Mouse (Mus musculus): ENCODE measurements at regions not wholly inside any gene's neighbourhood (a gene's known extent, or its start where the extent isn't known, plus 50 kb on each side); places are given as distances from the start of the nearest gene placed in this dataset.

- no peak for TF ChIP-seq POLR2AphosphoS2 (IDR thresholded peaks at IDR 0.05; ENCODE audit: insufficient read length, low read depth)
- TF ChIP-seq MAX (IDR thresholded peaks at IDR 0.05; ENCODE audit: low read depth) = no peak
- no peak for TF ChIP-seq MYOD1 (IDR thresholded peaks at IDR 0.05; ENCODE audit: control insufficient read depth in 1 of 3, insufficient read length in 2 of 3, low read depth in 2 of 3)
- TF ChIP-seq SRF (IDR thresholded peaks at IDR 0.05; ENCODE audit: control insufficient read depth, insufficient read length, low read depth) = no peak
- no peak for TF ChIP-seq USF1 (IDR thresholded peaks at IDR 0.05; ENCODE audit: low read depth)
- no peak for TF ChIP-seq TCF12 (IDR thresholded peaks at IDR 0.05; ENCODE audit: insufficient read depth, poor library complexity, severe bottlenecking)
- no peak for TF ChIP-seq TCF3 (IDR thresholded peaks at IDR 0.05; ENCODE audit: insufficient read length, low read depth)
- no peaks in the 10 kb centered on the region for H3K36me3 ChIP-seq (ENCODE audit: control insufficient read depth, insufficient read depth)
- H3K4me2 ChIP-seq (ENCODE audit: low read depth) = no peak overlapping the region
- H3K79me2 ChIP-seq (ENCODE audit: control insufficient read depth, insufficient read depth) = no peaks in the 10 kb centered on the region
- no peak overlapping the region for H3K4me3 ChIP-seq
- H3K27me3 ChIP-seq (ENCODE audit: control insufficient read depth, insufficient read depth, insufficient read length) = no peaks in the 10 kb centered on the region
- H3ac ChIP-seq (ENCODE audit: control insufficient read depth, insufficient read length) = no peak overlapping the region
Measured at GRCm38 (mm10) chr10:37231936-37232556, 93.3 kb upstream of the Marcks start.

GRCm38 (mm10) chr10:37231159-37231558, 92.4 kb upstream of the Marcks start:
- H3K27me3 ChIP-seq (ENCODE audit: control insufficient read depth, insufficient read depth, insufficient read length) = no peaks in the 10 kb centered on the region
- no peak overlapping the region for H3ac ChIP-seq (ENCODE audit: control insufficient read depth, insufficient read length)
- H3K36me3 ChIP-seq (ENCODE audit: control insufficient read depth, insufficient read depth) = no peaks in the 10 kb centered on the region
- no peak overlapping the region for H3K4me3 ChIP-seq
- no peak overlapping the region for H3K4me2 ChIP-seq (ENCODE audit: low read depth)
- no peak for TF ChIP-seq SRF (IDR thresholded peaks at IDR 0.05; ENCODE audit: control insufficient read depth, insufficient read length, low read depth)
- TF ChIP-seq MAX (IDR thresholded peaks at IDR 0.05; ENCODE audit: low read depth) = no peak
- no peaks in the 10 kb centered on the region for H3K79me2 ChIP-seq (ENCODE audit: control insufficient read depth, insufficient read depth)

- no peak overlapping the region for H3ac ChIP-seq (ENCODE audit: control insufficient read depth, insufficient read length)
- no peaks in the 10 kb centered on the region for H3K36me3 ChIP-seq (ENCODE audit: control insufficient read depth, insufficient read depth)
- no peak overlapping the region for H3K4me2 ChIP-seq (ENCODE audit: low read depth)
- no peak overlapping the region for H3K4me3 ChIP-seq
- H3K79me2 ChIP-seq (ENCODE audit: control insufficient read depth, insufficient read depth) = no peaks in the 10 kb centered on the region
- H3K27me3 ChIP-seq (ENCODE audit: control insufficient read depth, insufficient read depth, insufficient read length) = no peaks in the 10 kb centered on the region
- TF ChIP-seq POLR2AphosphoS2 (IDR thresholded peaks at IDR 0.05; ENCODE audit: insufficient read length, low read depth) = no peak
- TF ChIP-seq MYOG (IDR thresholded peaks at IDR 0.05; ENCODE audit: control insufficient read depth in 1 of 3, insufficient read depth in 1 of 3, insufficient read length in 2 of 3, low read depth in 2 of 3) = no peak
- no peak for TF ChIP-seq TCF12 (IDR thresholded peaks at IDR 0.05; ENCODE audit: insufficient read depth, poor library complexity, severe bottlenecking)
- no peak for TF ChIP-seq SRF (IDR thresholded peaks at IDR 0.05; ENCODE audit: control insufficient read depth, insufficient read length, low read depth)
- TF ChIP-seq CEBPB (IDR thresholded peaks at IDR 0.05; ENCODE audit: insufficient read depth, poor library complexity, severe bottlenecking) = no peak
- no peak for TF ChIP-seq REST (IDR thresholded peaks at IDR 0.05; ENCODE audit: insufficient read depth, insufficient read length)
- TF ChIP-seq USF1 (IDR thresholded peaks at IDR 0.05; ENCODE audit: low read depth) = no peak
- TF ChIP-seq E2F4 (IDR thresholded peaks at IDR 0.05; ENCODE audit: insufficient read depth) = no peak
- no peak for TF ChIP-seq MAX (IDR thresholded peaks at IDR 0.05; ENCODE audit: low read depth)
- no peak for TF ChIP-seq TCF3 (IDR thresholded peaks at IDR 0.05; ENCODE audit: insufficient read length, low read depth)
- no peak for TF ChIP-seq POLR2A (IDR thresholded peaks at IDR 0.05; ENCODE audit: insufficient read length, low read depth)
- TF ChIP-seq MYOD1 (IDR thresholded peaks at IDR 0.05; ENCODE audit: control insufficient read depth in 1 of 3, insufficient read length in 2 of 3, low read depth in 2 of 3) = no peak
Measured at GRCm38 (mm10) chr10:37227889-37228288, 89.2 kb upstream of the Marcks start.

GRCm38 (mm10) chr10:37221730-37222129, 83.0 kb upstream of the Marcks start:
- Histone ChIP-seq H3K27me3 (ENCODE audit: control insufficient read depth, insufficient read depth, insufficient read length) (no peaks in the 10 kb centered on the region), H3K36me3 (ENCODE audit: control insufficient read depth, insufficient read depth) (no peaks in the 10 kb centered on the region), H3K4me3 (no peak overlapping the region), H3ac (ENCODE audit: control insufficient read depth, insufficient read length) (no peak overlapping the region), H3K79me2 (ENCODE audit: control insufficient read depth, insufficient read depth) (no peaks in the 10 kb centered on the region), H3K4me2 (ENCODE audit: low read depth) (no peak overlapping the region)
- TF ChIP-seq MYOG (IDR thresholded peaks at IDR 0.05; ENCODE audit: control insufficient read depth in 1 of 3, insufficient read depth in 1 of 3, insufficient read length in 2 of 3, low read depth in 2 of 3) (no peak), E2F4 (IDR thresholded peaks at IDR 0.05; ENCODE audit: insufficient read depth) (no peak), TCF12 (IDR thresholded peaks at IDR 0.05; ENCODE audit: insufficient read depth, poor library complexity, severe bottlenecking) (no peak), USF1 (IDR thresholded peaks at IDR 0.05; ENCODE audit: low read depth) (no peak)

- no peaks in the 10 kb centered on the region for H3K27me3 ChIP-seq (ENCODE audit: control insufficient read depth, insufficient read depth, insufficient read length)
- no peak overlapping the region for H3K4me2 ChIP-seq (ENCODE audit: low read depth)
- no peak overlapping the region for H3K4me3 ChIP-seq
- H3ac ChIP-seq (ENCODE audit: control insufficient read depth, insufficient read length) = no peak overlapping the region
- H3K79me2 ChIP-seq (ENCODE audit: control insufficient read depth, insufficient read depth) = no peaks in the 10 kb centered on the region
- no peaks in the 10 kb centered on the region for H3K36me3 ChIP-seq (ENCODE audit: control insufficient read depth, insufficient read depth)
- TF ChIP-seq CEBPB (IDR thresholded peaks at IDR 0.05; ENCODE audit: insufficient read depth, poor library complexity, severe bottlenecking) = no peak
- no peak for TF ChIP-seq TCF12 (IDR thresholded peaks at IDR 0.05; ENCODE audit: insufficient read depth, poor library complexity, severe bottlenecking)
- TF ChIP-seq USF1 (IDR thresholded peaks at IDR 0.05; ENCODE audit: low read depth) = no peak
- no peak for TF ChIP-seq POLR2AphosphoS2 (IDR thresholded peaks at IDR 0.05; ENCODE audit: insufficient read length, low read depth)
- TF ChIP-seq E2F4 (IDR thresholded peaks at IDR 0.05; ENCODE audit: insufficient read depth) = no peak
- TF ChIP-seq TCF3 (IDR thresholded peaks at IDR 0.05; ENCODE audit: insufficient read length, low read depth) = no peak
- TF ChIP-seq SRF (IDR thresholded peaks at IDR 0.05; ENCODE audit: control insufficient read depth, insufficient read length, low read depth) = no peak
- no peak for TF ChIP-seq MYOG (IDR thresholded peaks at IDR 0.05; ENCODE audit: control insufficient read depth in 1 of 3, insufficient read depth in 1 of 3, insufficient read length in 2 of 3, low read depth in 2 of 3)
- no peak for TF ChIP-seq REST (IDR thresholded peaks at IDR 0.05; ENCODE audit: insufficient read depth, insufficient read length)
Measured at GRCm38 (mm10) chr10:37220434-37220833, 81.7 kb upstream of the Marcks start.

Measured in myocyte (in vitro differentiated cells).